Mouse (Mus musculus) forebrain, embryonic 14.5 days (tissue): ENCODE results near the gene Akr1cl. TPM values are rescaled to one million over a fixed set of nuclear protein-coding genes. Genes with fewer than 3 reads are reported as not detected.
A peak's percentile ranks its signal among the peaks of the same experiment; 100 is the strongest.
"Not testable (repeated sequence)": the region's sequence is repeated elsewhere in the genome, so short reads cannot be mapped to it uniquely, and the experiment has no call there.

Experiments
- ATAC-seq: fragments of 200-750 bp; cut with Nextera tagmentation; 2 replicates; pipeline ENCODE4 v1.8.0; 2017; ENCODE audit warnings: mild to moderate bottlenecking, moderate library complexity
- DNase-seq: peaks from one replicate; pipeline ENCODE4 v3.0.0-alpha.2; 2015; ENCODE audit warnings: low spot score
- H3K27ac ChIP-seq: fragments of 300-500 bp; sonication (generic); 2 replicates; pipeline ENCODE4 v1.5.1; 2014; ENCODE audit warnings: low read depth, mild to moderate bottlenecking, control low read depth, low read length, moderate library complexity
- H3K27me3 ChIP-seq: fragments of 300-500 bp; sonication (generic); replicated peaks from 2 replicates; pipeline ENCODE4 v1.6.1; 2014; ENCODE audit warnings: low read length, control low read depth, mixed read lengths; ENCODE audit not compliant: control insufficient read depth, insufficient read depth
- H3K36me3 ChIP-seq: fragments of 300-500 bp; sonication (generic); 2 replicates; pipeline ENCODE4 v1.6.1; 2014; ENCODE audit warnings: low read length, control low read depth; ENCODE audit not compliant: control insufficient read depth, insufficient read depth
- H3K4me1 ChIP-seq: fragments of 300-500 bp; sonication (generic); 2 replicates; pipeline ENCODE4 v1.6.1; 2014; ENCODE audit warnings: antibody characterized with exemption, low read length, control low read depth; ENCODE audit not compliant: control insufficient read depth, insufficient read depth
- H3K4me2 ChIP-seq: fragments of 300-500 bp; sonication (generic); 2 replicates; pipeline ENCODE4 v1.6.1; 2014; ENCODE audit warnings: mild to moderate bottlenecking, control low read depth, low read length
- H3K4me3 ChIP-seq: fragments of 300-500 bp; sonication (generic); 2 replicates; pipeline ENCODE4 v1.5.1; 2014; ENCODE audit warnings: low read depth, low read length, control low read depth
- H3K9ac ChIP-seq: fragments of 300-500 bp; sonication (generic); 2 replicates; pipeline ENCODE4 v1.6.1; 2014; ENCODE audit warnings: mild to moderate bottlenecking, low read length, control low read depth, moderate library complexity
- H3K9me3 ChIP-seq: fragments of 300-500 bp; sonication (generic); replicated peaks from 2 replicates; pipeline ENCODE4 v1.6.1; 2016; ENCODE audit warnings: low read length, control low read depth, mixed read lengths; ENCODE audit not compliant: control insufficient read depth
- WGBS: fragments of 180-500 bp; shearing (Covaris S2); extraction: QIAGEN DNeasy Blood & Tissue Kit; methylation state at CpG from one replicate; pipeline ENCODE4 v1.1.7; 2014; 5-methylcytosine and 5-hydroxymethylcytosine counted together
- polyA plus RNA-seq: library from polyadenylated mRNA; unstranded; fragments of >200 nt; fragmentation: Nextera tagmentation; extraction: Ambion mirVana; gene quantifications from 2 replicates; pipeline ENCODE4 v1.2.1, GENCODE M21; 2014

The Akr1cl gene
- polyA plus RNA-seq, 1 experiment from 2014 or later = not detected

- peak; percentile 44; the same call in 1 of the 2 replicates for ATAC-seq
- not testable (repeated sequence) for H3K4me2 ChIP-seq, H3K27me3 ChIP-seq, H3K4me3 ChIP-seq, H3K27ac ChIP-seq, H3K36me3 ChIP-seq, DNase-seq, H3K4me1 ChIP-seq, H3K9ac ChIP-seq, H3K9me3 ChIP-seq
- WGBS = 17% methylated on average over 8 of the region's 12 CpGs
Measured at GRCm38 (mm10) chr1:65050952-65051351, 18.4 kb upstream of the Akr1cl start, which contains the start of gene Cryge. TSS of gene Cryge (minus strand) at chr1:65051149.

- ATAC-seq (no peak), DNase-seq (peak; percentile 17)
- H3K4me1 ChIP-seq = no peaks in the 10 kb centered on the region
- 52% methylated on average over 11 of the region's 12 CpGs for WGBS
- H3K27me3 ChIP-seq = no peaks in the 10 kb centered on the region
- no peak overlapping the region for H3K9ac ChIP-seq
- no peaks in the 10 kb centered on the region for H3K9me3 ChIP-seq
- no peak overlapping the region for H3K27ac ChIP-seq
- no peak overlapping the region for H3K4me2 ChIP-seq
- H3K36me3 ChIP-seq = no peaks in the 10 kb centered on the region
- no peak overlapping the region for H3K4me3 ChIP-seq
Measured at GRCm38 (mm10) chr1:65048781-65049180, 16.2 kb upstream of the Akr1cl start.

GRCm38 (mm10) chr1:65046401-65047109, 14.0 kb upstream of the Akr1cl start:
- Histone ChIP-seq H3K4me1 (no peaks in the 10 kb centered on the region), H3K9ac (no peak overlapping the region), H3K36me3 (no peaks in the 10 kb centered on the region), H3K4me2 (no peak overlapping the region), H3K4me3 (no peak overlapping the region), H3K27me3 (no peaks in the 10 kb centered on the region), H3K27ac (no peak overlapping the region), H3K9me3 (no peaks in the 10 kb centered on the region)
- 38% methylated on average over 8 of the region's 8 CpGs for WGBS
- ATAC-seq (0 out of 2 replicates have a peak, but pooled peaks have one; percentile 40), DNase-seq (peak; percentile 62)

GRCm38 (mm10) chr1:65043433-65043832, 10.9 kb upstream of the Akr1cl start:
- DNase-seq = no peak
- 89% methylated on average over 2 of the region's 2 CpGs for WGBS
- Histone ChIP-seq H3K4me2 (no peak overlapping the region), H3K9ac (no peak overlapping the region), H3K27me3 (no peaks in the 10 kb centered on the region), H3K4me3 (no peak overlapping the region), H3K4me1 (no peaks in the 10 kb centered on the region), H3K9me3 (no peaks in the 10 kb centered on the region), H3K27ac (no peak overlapping the region), H3K36me3 (no peaks in the 10 kb centered on the region)
- ATAC-seq = no peak

GRCm38 (mm10) chr1:65041837-65042236, 9.3 kb upstream of the Akr1cl start:
- Histone ChIP-seq H3K9ac (no peak overlapping the region), H3K4me3 (no peak overlapping the region), H3K36me3 (no peaks in the 10 kb centered on the region), H3K27me3 (no peaks in the 10 kb centered on the region), H3K4me1 (no peaks in the 10 kb centered on the region), H3K9me3 (no peaks in the 10 kb centered on the region), H3K27ac (no peak overlapping the region), H3K4me2 (no peak overlapping the region)
- WGBS = 94% methylated on average over 3 of the region's 3 CpGs
- DNase-seq = no peak
- no peak for ATAC-seq

- Histone ChIP-seq H3K27ac (no peak overlapping the region), H3K4me3 (no peak overlapping the region), H3K4me1 (no peaks in the 10 kb centered on the region), H3K36me3 (no peaks in the 10 kb centered on the region), H3K9ac (no peak overlapping the region), H3K4me2 (no peak overlapping the region), H3K27me3 (no peaks in the 10 kb centered on the region), H3K9me3 (no peaks in the 10 kb centered on the region)
- DNase-seq (no peak), ATAC-seq (no peak)
- 86% methylated on average over 6 of the region's 6 CpGs for WGBS
Measured at GRCm38 (mm10) chr1:65040806-65041205, 8.2 kb upstream of the Akr1cl start.

- ATAC-seq (no peak), DNase-seq (no peak)
- Histone ChIP-seq H3K4me2 (no peak overlapping the region), H3K27ac (no peak overlapping the region), H3K4me1 (no peaks in the 10 kb centered on the region), H3K9ac (no peak overlapping the region), H3K27me3 (no peaks in the 10 kb centered on the region), H3K36me3 (no peaks in the 10 kb centered on the region), H3K4me3 (no peak overlapping the region), H3K9me3 (no peaks in the 10 kb centered on the region)
- 71% methylated on average over 3 of the region's 3 CpGs for WGBS
Measured at GRCm38 (mm10) chr1:65039679-65040078, 7.1 kb upstream of the Akr1cl start.

GRCm38 (mm10) chr1:65037542-65037941, 5.0 kb upstream of the Akr1cl start:
- H3K9ac ChIP-seq = no peak overlapping the region
- H3K9me3 ChIP-seq = no peaks in the 10 kb centered on the region
- H3K4me2 ChIP-seq = no peak overlapping the region
- ATAC-seq (no peak), DNase-seq (no peak)
- whole genome bisulfite sequencing = 88% methylated on average over 2 of the region's 2 CpGs
- no peaks in the 10 kb centered on the region for H3K4me1 ChIP-seq
- no peaks in the 10 kb centered on the region for H3K27me3 ChIP-seq
- H3K27ac ChIP-seq = no peak overlapping the region
- H3K36me3 ChIP-seq = no peaks in the 10 kb centered on the region
- no peak overlapping the region for H3K4me3 ChIP-seq

- 24% methylated on average over 3 of the region's 3 CpGs for WGBS
- Histone ChIP-seq H3K27ac (no peak overlapping the region), H3K9ac (no peak overlapping the region), H3K4me2 (no peak overlapping the region), H3K4me1 (no peaks in the 10 kb centered on the region), H3K27me3 (no peaks in the 10 kb centered on the region), H3K36me3 (no peaks in the 10 kb centered on the region), H3K4me3 (no peak overlapping the region), H3K9me3 (no peaks in the 10 kb centered on the region)
- DNase-seq (no peak), ATAC-seq (no peak)
Measured at GRCm38 (mm10) chr1:65035513-65035912, 3.0 kb upstream of the Akr1cl start.
